Mouse (Mus musculus) embryonic facial prominence, embryonic 12.5 days (tissue): ENCODE results near the gene Gm21750. TPM values are rescaled to one million over a fixed set of nuclear protein-coding genes. Genes with fewer than 3 reads are reported as not detected.

Experiments
- ATAC-seq: fragments of 200-750 bp; cut with Nextera tagmentation; 2 replicates; pipeline ENCODE4 v1.8.0; 2017; ENCODE audit not compliant: insufficient number of reproducible peaks, insufficient read depth, low FRiP score, low TSS enrichment
- H3K27ac ChIP-seq: fragments of 300-500 bp; sonication (generic); 2 replicates; pipeline ENCODE4 v1.5.1; 2016; ENCODE audit warnings: mild to moderate bottlenecking
- H3K27me3 ChIP-seq: fragments of 300-500 bp; sonication (generic); 2 replicates; pipeline ENCODE4 v1.6.1; 2016; ENCODE audit warnings: mild to moderate bottlenecking, moderate library complexity
- H3K36me3 ChIP-seq: fragments of 300-500 bp; sonication (generic); 2 replicates; pipeline ENCODE4 v1.6.1; 2016; ENCODE audit warnings: mild to moderate bottlenecking
- H3K4me1 ChIP-seq: fragments of 300-500 bp; sonication (generic); 2 replicates; pipeline ENCODE4 v1.6.1; 2016
- H3K4me2 ChIP-seq: fragments of 300-500 bp; sonication (generic); replicated peaks from 2 replicates; pipeline ENCODE4 v1.6.1; 2016; ENCODE audit warnings: mild to moderate bottlenecking, moderate library complexity
- H3K4me3 ChIP-seq: fragments of 300-500 bp; sonication (generic); 2 replicates; pipeline ENCODE4 v1.5.1; 2016; ENCODE audit warnings: mild to moderate bottlenecking
- H3K9ac ChIP-seq: fragments of 300-500 bp; sonication (generic); 2 replicates; pipeline ENCODE4 v1.6.1; 2016; ENCODE audit warnings: mild to moderate bottlenecking, moderate library complexity
- H3K9me3 ChIP-seq: fragments of 300-500 bp; sonication (generic); 2 replicates; pipeline ENCODE4 v1.6.1; 2016; ENCODE audit warnings: mild to moderate bottlenecking, moderate library complexity
- WGBS: fragments of 180-500 bp; shearing (Covaris S2); methylation state at CpG from one replicate; pipeline ENCODE4 v1.1.7; 2016; 5-methylcytosine and 5-hydroxymethylcytosine counted together
- polyA plus RNA-seq: library from polyadenylated mRNA; unstranded; fragments of >200 nt; fragmentation: Nextera tagmentation; extraction: Ambion mirVana; gene quantifications from 2 replicates; pipeline ENCODE4 v1.2.1, GENCODE M21; 2016

Gm21750 gene
- polyA plus RNA-seq, 1 experiment from 2014 or later, result not detected

GRCm38 (mm10) chr14:73700256-73700655, 39.2 kb downstream of the Gm21750 start:
- Histone ChIP-seq H3K27ac (no peak overlapping the region), H3K27me3 (no peaks in the 10 kb centered on the region), H3K4me2 (no peak overlapping the region), H3K4me3 (no peak overlapping the region), H3K9me3 (no peaks in the 10 kb centered on the region), H3K9ac (no peak overlapping the region), H3K36me3 (no peaks in the 10 kb centered on the region), H3K4me1 (no peaks in the 10 kb centered on the region)
- WGBS, result 63% methylated on average over 1 of the region's 1 CpGs
- ATAC-seq, result no peak

GRCm38 (mm10) chr14:73709412-73710110, 48.5 kb downstream of the Gm21750 start:
- no peak overlapping the region for H3K27ac ChIP-seq
- no peak overlapping the region for H3K4me2 ChIP-seq
- no peaks in the 10 kb centered on the region for H3K27me3 ChIP-seq
- no peaks in the 10 kb centered on the region for H3K36me3 ChIP-seq
- H3K4me3 ChIP-seq, result no peak overlapping the region
- WGBS, result 84% methylated on average over 9 of the region's 9 CpGs
- ATAC-seq, result no peak
- no peak overlapping the region for H3K9ac ChIP-seq
- H3K4me1 ChIP-seq, result no peaks in the 10 kb centered on the region
- peaks cover 7% of the 10 kb centered on the region; the same call in 1 of the 2 replicates for H3K9me3 ChIP-seq

Other genes starting within 250 kb of the Gm21750 start
- 104 and 105 TPM in 2 replicates for gene Med4, start 151.2 kb upstream of the Gm21750 start, polyA plus RNA-seq
- gene Sucla2, start 135.9 kb upstream of the Gm21750 start, polyA plus RNA-seq, result 92.5 and 107 TPM in 2 replicates
- 6.6 and 7.4 TPM in 2 replicates for gene Nudt15, start 113.0 kb upstream of the Gm21750 start, polyA plus RNA-seq